ENCODE assay signal across 28 mouse cellular contexts in genomic region chr4:122905359-122905758, GRCm38 (mm10). TPM values are rescaled to one million over a fixed set of nuclear protein-coding genes. Genes with fewer than 3 reads are reported as not detected.
DNase-seq lines count a peak whose midpoint lies in the region; ATAC-seq and TF ChIP-seq lines count a peak whose summit lies in the region.
"Had no signal": no experiment of that assay in that cellular context is flagged by ENCODE, and none has a peak within 500 bp of the region (broad histone marks: within the 10 kb centered on the region; RNA-seq: fewer than 3 reads in every experiment).

No protein-coding gene starts in this region.

- H3K27ac ChIP-seq in limb, embryonic 13.5 days: no peak overlapping the region
- H3K27ac ChIP-seq in limb, embryonic 10.5 days: no peak overlapping the region
- no peak overlapping the region for H3K27ac ChIP-seq in limb, embryonic 14.5 days (replicated peaks; ENCODE audit: low read depth, low read length)
- H3K27ac ChIP-seq: embryonic facial prominence, embryonic 13.5 days; embryonic facial prominence, embryonic 15.5 days; forebrain, embryonic 10.5 days; forebrain, embryonic 12.5 days had no signal

- H3K79me2 ChIP-seq in C2C12 (ENCODE audit: control insufficient read depth, insufficient read depth): no peaks in the 10 kb centered on the region

- no peak for DNase-seq in limb, embryonic 10.5 days (ENCODE audit: low spot score)
- DNase-seq in Muller cell, postnatal 12 days (ENCODE audit: inconsistent ontology term): peak; percentile 70
- peak; percentile 42 for DNase-seq in limb, embryonic 14.5 days (ENCODE audit: low spot score)
- DNase-seq in frontal cortex, postnatal 14 days (ENCODE audit: low spot score in 2 of 2): no peak
- no peak for DNase-seq in spleen, postnatal 4 days (ENCODE audit: low spot score in 2 of 2)
- no peak for DNase-seq in thymus, postnatal 25 days
- DNase-seq: adrenal gland, adult 2 months; adrenal gland, postnatal 10 days; adrenal gland, postnatal 25 days; cerebellum, adult 11 months; cerebellum, adult 18-20 months; cerebellum, adult 8-10 months; cerebellum, adult 9-11 months; cerebellum, postnatal 14 days; cerebellum, postnatal 36 days; embryo, embryonic 11 days had no signal

- no peak for TF ChIP-seq CTCF in C2C12 (IDR thresholded peaks at IDR 0.05; ENCODE audit: control insufficient read depth, insufficient read depth, insufficient read length)

- 0 out of 2 replicates have a peak, but pooled peaks cover 2% of the 10 kb centered on the region for H3K27me3 ChIP-seq in limb, embryonic 13.5 days
- no peaks in the 10 kb centered on the region for H3K27me3 ChIP-seq in limb, embryonic 10.5 days (ENCODE audit: low read depth, poor library complexity, severe bottlenecking)
- peaks cover 3% of the 10 kb centered on the region for H3K27me3 ChIP-seq in C2C12 (ENCODE audit: control insufficient read depth, insufficient read depth, insufficient read length)
- H3K27me3 ChIP-seq in limb, embryonic 14.5 days (ENCODE audit: control insufficient read depth, insufficient read depth, low read length): no peaks in the 10 kb centered on the region
- H3K27me3 ChIP-seq: CH12.LX; embryonic facial prominence, embryonic 13.5 days; embryonic facial prominence, embryonic 15.5 days; forebrain, embryonic 12.5 days had no signal

- WGBS in limb, embryonic 13.5 days: 38% methylated on average over 10 of the region's 10 CpGs
- 79% methylated on average over 10 of the region's 10 CpGs for WGBS in limb, embryonic 10.5 days
- 31% methylated on average over 10 of the region's 10 CpGs for WGBS in limb, embryonic 14.5 days

- H3ac ChIP-seq in C2C12 (ENCODE audit: control insufficient read depth, insufficient read length, low read depth): no peak overlapping the region

- H3K79me3 ChIP-seq in C2C12 (ENCODE audit: low read depth): no peaks in the 10 kb centered on the region

- no peaks in the 10 kb centered on the region for H3K36me3 ChIP-seq in limb, embryonic 13.5 days
- H3K36me3 ChIP-seq in limb, embryonic 10.5 days: no peaks in the 10 kb centered on the region
- H3K36me3 ChIP-seq in C2C12 (ENCODE audit: control insufficient read depth, insufficient read depth): no peaks in the 10 kb centered on the region
- H3K36me3 ChIP-seq in limb, embryonic 14.5 days (ENCODE audit: control insufficient read depth, insufficient read depth, low read length): no peaks in the 10 kb centered on the region
- H3K36me3 ChIP-seq: embryonic facial prominence, embryonic 13.5 days; embryonic facial prominence, embryonic 15.5 days; forebrain, embryonic 10.5 days; forebrain, embryonic 12.5 days; G1E had no signal

- no peak overlapping the region for H3K4me3 ChIP-seq in limb, embryonic 13.5 days
- H3K4me3 ChIP-seq in limb, embryonic 10.5 days: no peak overlapping the region
- H3K4me3 ChIP-seq in C2C12 (ENCODE audit: insufficient read depth, poor library complexity, severe bottlenecking): no peak overlapping the region
- H3K4me3 ChIP-seq in limb, embryonic 14.5 days (replicated peaks; ENCODE audit: low read length): no peak overlapping the region
- H3K4me3 ChIP-seq: embryonic facial prominence, embryonic 13.5 days; embryonic facial prominence, embryonic 15.5 days; erythroblast, embryonic 14.5 days; forebrain, embryonic 10.5 days; forebrain, embryonic 12.5 days had no signal

- H3K4me2 ChIP-seq in limb, embryonic 13.5 days (replicated peaks): no peak overlapping the region
- H3K4me2 ChIP-seq in limb, embryonic 14.5 days (replicated peaks; ENCODE audit: low read depth, low read length, severe bottlenecking): no peak overlapping the region
- H3K4me2 ChIP-seq: embryonic facial prominence, embryonic 13.5 days; embryonic facial prominence, embryonic 15.5 days; forebrain, embryonic 12.5 days had no signal

- ATAC-seq in limb, embryonic 13.5 days (ENCODE audit: low FRiP score, low read depth): peak; percentile 79
- ATAC-seq in limb, embryonic 14.5 days (ENCODE audit: low FRiP score, low read depth): peak; percentile 72
- ATAC-seq: CD4-positive, CD25-positive, alpha-beta regulatory T cell, adult 4 months; forebrain, embryonic 14.5 days; forebrain, embryonic 16.5 days had no signal

- peaks cover 5% of the 10 kb centered on the region; the same call in 1 of the 2 replicates for H3K4me1 ChIP-seq in limb, embryonic 13.5 days
- no peaks in the 10 kb centered on the region for H3K4me1 ChIP-seq in limb, embryonic 10.5 days
- H3K4me1 ChIP-seq in limb, embryonic 14.5 days (ENCODE audit: control insufficient read depth, insufficient read depth, low read length): 0 out of 2 replicates have a peak, but pooled peaks cover 6% of the 10 kb centered on the region
- H3K4me1 ChIP-seq: embryonic facial prominence, embryonic 13.5 days; embryonic facial prominence, embryonic 15.5 days had no signal

- no peaks in the 10 kb centered on the region for H3K9me3 ChIP-seq in limb, embryonic 13.5 days
- no peaks in the 10 kb centered on the region for H3K9me3 ChIP-seq in limb, embryonic 10.5 days (replicated peaks)
- H3K9me3 ChIP-seq in limb, embryonic 14.5 days (ENCODE audit: control insufficient read depth, low read length): no peaks in the 10 kb centered on the region
- H3K9me3 ChIP-seq: embryonic facial prominence, embryonic 15.5 days; forebrain, embryonic 12.5 days had no signal

- no peak overlapping the region for H3K9ac ChIP-seq in limb, embryonic 13.5 days
- no peak overlapping the region for H3K9ac ChIP-seq in limb, embryonic 14.5 days (ENCODE audit: low read depth, low read length, severe bottlenecking)
- H3K9ac ChIP-seq: embryonic facial prominence, embryonic 13.5 days; embryonic facial prominence, embryonic 15.5 days; forebrain, embryonic 12.5 days had no signal

- TF ChIP-seq POLR2A in limb, embryonic 14.5 days (IDR thresholded peaks at IDR 0.05; ENCODE audit: borderline replicate concordance, extremely low read depth, insufficient read depth, insufficient read length): no peak

TF ChIP-seq in C2C12, 6 proteins besides CTCF, POLR2A, EP300 and RAD21:
- TF ChIP-seq MAX (IDR thresholded peaks at IDR 0.05): no peak
- no peak for TF ChIP-seq MYOD1 (IDR thresholded peaks at IDR 0.05; ENCODE audit: control insufficient read depth, insufficient read length, low read depth)
- TF ChIP-seq CEBPB (IDR thresholded peaks at IDR 0.05; ENCODE audit: low read depth): peak; percentile 51
- TF ChIP-seq USF1 (IDR thresholded peaks at IDR 0.05; ENCODE audit: low read depth): no peak
- no peak for TF ChIP-seq FOSL1 (IDR thresholded peaks at IDR 0.05; ENCODE audit: insufficient read depth, low read length, poor library complexity, severe bottlenecking)

RNA-seq across cellular contexts. Expression of gene Cap1, which starts 19.5 kb away (rescaled TPM):
- polyA plus RNA-seq in limb, embryonic 13.5 days (2015; fragmentation: Nextera tagmentation; extraction: Ambion mirVana): 70.4 and 71.3 TPM in 2 replicates
- 45.3 and 46.5 TPM in 2 replicates for polyA plus RNA-seq in limb, embryonic 10.5 days (2016; fragmentation: Nextera tagmentation; extraction: Ambion mirVana)
- 384 TPM for polyA plus RNA-seq in C2C12 (2012; fragmentation: generic; extraction: Trizol)
- polyA plus RNA-seq in limb, embryonic 14.5 days (2012; rRNA removed): 86.6 and 95.8 TPM in 2 replicates
- polyA plus RNA-seq in limb, embryonic 14.5 days (2014; fragmentation: Nextera tagmentation; extraction: Ambion mirVana): 68.0 and 73.5 TPM in 2 replicates

RNA-seq across cellular contexts. Expression of gene Mfsd2a, which starts 55.6 kb away (rescaled TPM):
- polyA plus RNA-seq in limb, embryonic 13.5 days (2015; fragmentation: Nextera tagmentation; extraction: Ambion mirVana): 8.0 and 9.1 TPM in 2 replicates
- 10.1 and 10.7 TPM in 2 replicates for polyA plus RNA-seq in limb, embryonic 10.5 days (2016; fragmentation: Nextera tagmentation; extraction: Ambion mirVana)
- polyA plus RNA-seq in C2C12 (2012; fragmentation: generic; extraction: Trizol): 8.9 TPM
- 13.1 and 16.4 TPM in 2 replicates for polyA plus RNA-seq in limb, embryonic 14.5 days (2012; rRNA removed)
- 9.1 and 9.3 TPM in 2 replicates for polyA plus RNA-seq in limb, embryonic 14.5 days (2014; fragmentation: Nextera tagmentation; extraction: Ambion mirVana)
- polyA plus RNA-seq: erythroblast, embryonic 14.5 days; G1E had no signal

Comparison
In these comparisons a context has a peak if more than half of its experiments do, and no peak if none do; other contexts are left out.
1. DNase-seq: peak in Muller cell, postnatal 12 days (single experiment) and limb, embryonic 14.5 days (single experiment); none in limb, embryonic 10.5 days (single experiment), frontal cortex, postnatal 14 days (0 of 2), spleen, postnatal 4 days (0 of 2) and thymus, postnatal 25 days (single experiment).